Mouse (Mus musculus) Patski (cell line): Measurements from ENCODE around the gene Itgb7. TPM values are rescaled to one million over a fixed set of nuclear protein-coding genes. Genes with fewer than 3 reads are reported as not detected.

ENCODE experiments used
- ATAC-seq: fragments of 100-300 bp; one replicate; pipeline ENCODE4 v1.8.0; 2021
- CTCF ChIA-PET: fragments of 350-600 bp; sonication (Branson Sonifier 250); formaldehyde crosslinking; loops from one replicate; lab custom pipeline; 2022; ENCODE audit warnings: inconsistent platforms; lab: Charles Lee
- POLR2A ChIA-PET: fragments of 350-600 bp; sonication (Branson Sonifier 250); formaldehyde crosslinking; loops from one replicate; lab custom pipeline; 2022; ENCODE audit warnings: antibody characterized with exemption, inconsistent platforms; lab: Charles Lee
- DNase-seq: peaks from one replicate; pipeline ENCODE4 v3.0.0-alpha.2; 2011; ENCODE audit warnings: low read depth, low spot score
- H3K27me3 ChIP-seq: fragments of 371-371 bp; one replicate; pipeline ENCODE4 v1.5.1; 2021
- CTCF ChIP-seq: fragments of 100-300 bp; IDR thresholded peaks from one replicate; pipeline ENCODE4 v1.5.1; 2021
- in situ Hi-C: fragments of 300-500 bp; cut with MboI; formaldehyde crosslinking; loops from 3 replicates; pipeline ENCODE4 v1.11.1; 2018; ENCODE audit warnings: low pct_unique_long_range_greater_than_20kb, mixed read lengths
- polyA plus RNA-seq: library from polyadenylated mRNA; unstranded; gene quantifications from one replicate; pipeline ENCODE4 v1.2.3, GENCODE M21; 2021

The Itgb7 gene
- polyA plus RNA-seq, 1 experiment from 2014 or later, result 0.35 TPM

DNA sequence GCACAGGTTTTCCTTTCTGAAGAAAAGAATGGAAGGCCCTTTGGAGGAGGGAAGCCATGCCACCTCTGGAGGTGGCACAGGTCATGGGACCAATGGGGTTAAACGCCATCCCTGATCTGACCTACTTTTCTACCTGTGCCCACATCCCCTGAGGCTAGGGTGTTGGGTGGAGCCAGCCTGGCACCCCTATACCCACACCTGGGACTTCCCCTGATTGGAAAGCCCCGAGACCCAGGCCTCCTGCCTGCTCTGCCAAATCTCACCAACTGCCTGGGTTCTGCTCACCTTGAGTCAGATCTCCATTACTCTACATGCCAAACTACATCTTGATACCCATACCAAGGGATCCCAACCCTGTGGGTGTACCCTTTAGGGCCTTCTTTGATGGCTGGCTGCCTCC is 31.3 kb upstream of the Itgb7 start:
- in situ Hi-C loops, result no loop called here
- ATAC-seq, result no peak
- no peak for TF ChIP-seq CTCF
- POLR2A ChIA-PET, result no interaction called here
- DNase-seq, result no peak
- no peaks in the 10 kb centered on the region for H3K27me3 ChIP-seq
- CTCF ChIA-PET, result no interaction called here

DNA sequence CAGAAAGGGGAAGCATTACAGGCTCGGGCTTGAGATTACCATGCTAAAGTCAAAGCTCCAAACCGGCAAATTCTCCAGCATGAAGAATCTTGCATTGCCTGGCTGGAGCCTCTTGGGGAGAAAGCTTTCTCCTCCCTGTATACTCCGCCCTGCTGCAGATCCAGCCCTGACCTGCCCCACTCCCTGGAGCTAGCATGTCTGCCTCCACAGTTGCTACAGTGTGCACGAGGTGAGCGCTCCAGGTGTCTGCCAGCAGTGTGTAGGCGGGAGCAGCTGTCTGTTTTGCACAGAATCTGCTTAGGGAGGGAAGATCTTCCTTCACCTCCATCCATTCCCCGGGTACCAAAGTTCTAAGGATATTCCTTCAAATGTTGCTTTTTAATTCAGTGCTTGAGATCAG is 30.8 kb upstream of the Itgb7 start:
- DNase-seq, result no peak

DNA sequence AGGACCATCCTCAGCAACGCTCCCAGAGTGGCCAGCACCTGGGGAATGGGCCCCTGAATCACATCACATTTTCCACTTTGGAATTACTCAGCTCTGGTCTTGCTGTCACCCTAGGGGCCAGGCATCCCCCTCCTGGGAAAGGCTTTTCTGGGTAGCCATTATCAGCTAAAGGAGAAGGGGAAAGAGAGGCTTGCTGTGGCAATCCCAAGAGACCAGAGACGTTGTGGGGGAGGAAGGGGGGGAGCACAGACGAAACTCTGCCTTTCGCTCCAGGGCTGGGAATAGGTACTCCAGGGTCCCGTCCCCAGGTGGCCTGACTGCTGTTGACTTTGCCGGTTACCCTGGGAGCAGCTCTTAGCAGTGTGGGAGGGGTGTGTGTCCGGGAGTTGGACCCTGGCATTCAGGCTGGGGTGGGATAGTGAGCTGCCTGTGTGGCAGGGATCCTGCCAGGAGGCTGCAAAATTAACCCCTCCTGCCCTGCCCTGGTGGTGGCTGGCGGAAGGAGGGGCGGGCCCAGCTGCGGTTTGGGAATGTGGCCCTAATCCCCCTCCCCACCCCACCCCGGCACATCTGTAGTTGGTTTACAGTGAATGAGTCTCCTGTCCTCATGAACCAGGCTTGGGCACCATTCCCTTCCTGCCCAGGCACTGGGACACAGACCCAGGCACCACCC is 27.0 kb upstream of the Itgb7 start:
- H3K27me3 ChIP-seq, result no peaks in the 10 kb centered on the region
- ChIA-PET CTCF (no interaction called here), POLR2A (interaction anchor here (0.6 to 1.3 kb wide), 6 partner anchors 11 to 1118 kb away, joined by 3 to 4 read pairs (median 3); partner anchors contain the start of genes Csad and Pfdn5)
- no peak for TF ChIP-seq CTCF
- ATAC-seq (no peak), DNase-seq (no peak)
- in situ Hi-C loops, result no loop called here

More for the DNA sequence above, 30.8 kb upstream of the Itgb7 start:
- POLR2A ChIA-PET, result no interaction called here
- CTCF ChIA-PET, result no interaction called here
- no peaks in the 10 kb centered on the region for H3K27me3 ChIP-seq
- no peak for ATAC-seq
- in situ Hi-C loops, result no loop called here
- TF ChIP-seq CTCF, result no peak

DNA sequence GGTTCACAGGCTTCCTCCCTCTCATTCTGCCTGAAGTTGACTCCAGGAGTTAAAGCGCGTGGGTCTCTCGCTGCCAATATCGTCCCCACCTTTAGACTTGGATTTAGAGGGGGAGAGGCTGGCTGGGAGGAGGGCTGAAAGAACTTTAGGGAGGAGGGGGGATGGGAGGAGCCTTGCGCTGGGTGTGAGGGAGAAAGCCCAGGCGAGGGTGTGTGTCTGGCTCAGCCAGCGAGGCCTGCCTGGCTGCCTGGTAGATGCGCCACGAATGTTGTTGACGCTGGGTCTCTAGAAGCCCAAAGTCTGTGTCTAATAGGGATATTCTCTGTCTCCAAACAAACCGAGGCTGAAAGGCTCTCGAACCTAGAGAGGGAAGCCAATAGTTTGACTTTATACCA is 26.3 kb upstream of the Itgb7 start:
- no peak for TF ChIP-seq CTCF
- in situ Hi-C loops, result no loop called here
- ChIA-PET CTCF (no interaction called here), POLR2A (interaction anchor here (0.6 to 1.1 kb wide), 5 partner anchors 11 to 1118 kb away, joined by 3 to 4 read pairs (median 3); partner anchors contain the start of gene Pfdn5)
- DNase-seq (no peak), ATAC-seq (no peak)
- H3K27me3 ChIP-seq, result no peaks in the 10 kb centered on the region

- CTCF ChIA-PET, result no interaction called here
- in situ Hi-C loops, result no loop called here
- no peak for TF ChIP-seq CTCF
- ATAC-seq, result peak; percentile 68
- no peaks in the 10 kb centered on the region for H3K27me3 ChIP-seq
- DNase-seq, result no peak
- POLR2A ChIA-PET, result interaction anchor here (0.9 to 2.0 kb wide), 2 partner anchors 9 to 21 kb away, joined by 4 to 6 read pairs; no protein-coding TSS in a partner anchor
Measured at GRCm38 (mm10) chr15:102257202-102258075, 25.7 kb upstream of the Itgb7 start, which contains the start of gene Rarg. Gene Rarg, minus strand, starts transcription at chr15:102257517.

- DNase-seq, result no peak
- peak; percentile 1 for ATAC-seq
- in situ Hi-C loops, result no loop called here
- TF ChIP-seq CTCF, result no peak
- ChIA-PET CTCF (no interaction called here), POLR2A (interaction anchor here (0.5 to 2.0 kb wide), 2 partner anchors 9 to 47 kb away, joined by 5 to 6 read pairs; no protein-coding TSS in a partner anchor)
- H3K27me3 ChIP-seq, result no peaks in the 10 kb centered on the region
Measured at GRCm38 (mm10) chr15:102256431-102257201, 24.9 kb upstream of the Itgb7 start.

GRCm38 (mm10) chr15:102255547-102256255 is 24.0 kb upstream of the Itgb7 start:
- no peak for DNase-seq
- no peak for ATAC-seq
- in situ Hi-C loops, result no loop called here
- H3K27me3 ChIP-seq, result no peaks in the 10 kb centered on the region
- ChIA-PET CTCF (no interaction called here), POLR2A (interaction anchor here (0.7 to 2.0 kb wide), 2 partner anchors 8 to 17 kb away, joined by 3 to 6 read pairs; no protein-coding TSS in a partner anchor)
- TF ChIP-seq CTCF, result no peak

DNA sequence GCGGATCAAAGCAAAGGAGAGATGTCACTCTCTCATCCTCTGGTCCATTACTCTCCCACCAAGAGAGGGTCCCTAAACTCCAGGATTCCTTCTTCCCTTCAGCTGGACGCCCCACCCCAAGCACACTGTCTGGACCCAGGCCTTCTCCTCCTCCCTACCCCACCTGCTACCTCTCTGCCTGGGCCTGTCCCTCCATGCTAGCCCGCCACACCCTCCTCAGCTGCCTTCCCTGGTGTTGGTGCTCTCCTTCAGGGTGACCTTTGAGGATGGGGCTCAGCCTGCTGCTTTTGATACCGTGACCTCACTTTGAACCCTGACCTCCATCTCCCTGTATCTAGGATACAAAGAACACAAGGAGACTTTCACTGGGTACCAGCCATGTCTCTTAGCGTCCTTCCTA is 18.8 kb upstream of the Itgb7 start:
- H3K27me3 ChIP-seq, result no peaks in the 10 kb centered on the region
- ChIA-PET POLR2A (no interaction called here), CTCF (no interaction called here)
- no peak for TF ChIP-seq CTCF
- in situ Hi-C loops, result no loop called here
- DNase-seq, result no peak
- no peak for ATAC-seq

DNA sequence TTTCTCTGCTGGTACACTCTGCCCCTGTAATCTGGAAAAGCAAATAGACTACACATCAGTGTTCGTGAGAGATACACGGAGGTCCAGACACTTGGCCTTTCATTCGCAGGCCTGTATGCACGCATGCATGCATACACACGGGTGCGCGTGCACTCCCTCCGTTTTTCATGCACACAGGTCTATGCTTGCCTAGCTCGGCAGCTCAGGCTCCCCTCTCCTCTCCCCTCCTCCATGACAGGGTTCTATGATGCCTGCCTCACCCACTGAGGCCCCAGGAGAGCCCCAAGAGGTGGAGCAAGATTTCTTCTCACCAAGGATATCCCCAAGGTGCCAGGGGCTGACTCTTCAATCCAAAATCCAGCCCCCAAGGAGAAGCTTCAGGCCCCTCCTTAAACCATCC is 18.2 kb upstream of the Itgb7 start:
- CTCF ChIA-PET, result no interaction called here
- POLR2A ChIA-PET, result no interaction called here
- DNase-seq, result no peak
- TF ChIP-seq CTCF, result no peak
- H3K27me3 ChIP-seq, result no peaks in the 10 kb centered on the region
- no peak for ATAC-seq
- in situ Hi-C loops, result no loop called here

- H3K27me3 ChIP-seq, result no peaks in the 10 kb centered on the region
- ChIA-PET POLR2A (no interaction called here), CTCF (no interaction called here)
- no peak for TF ChIP-seq CTCF
- in situ Hi-C loops, result no loop called here
- no peak for ATAC-seq
- DNase-seq, result no peak
Measured at GRCm38 (mm10) chr15:102249251-102249691, 17.5 kb upstream of the Itgb7 start.
